Mouse (Mus musculus): ENCODE results near the gene Nexmif. TPM values are rescaled to one million over a fixed set of nuclear protein-coding genes. Genes with fewer than 3 reads are reported as not detected.
"Not testable (repeated sequence)": the region's sequence is repeated elsewhere in the genome, so short reads cannot be mapped to it uniquely, and the experiment has no call there.

Nexmif gene
- polyA plus RNA-seq, 1 experiment from 2014 or later: 3.1 TPM

- no peaks in the 10 kb centered on the region for H3K4me1 ChIP-seq (ENCODE audit: control insufficient read depth, insufficient read depth, low read length)
- no peaks in the 10 kb centered on the region for H3K27me3 ChIP-seq (replicated peaks; ENCODE audit: control insufficient read depth, insufficient read depth, low read length)
- no peak overlapping the region for H3K4me3 ChIP-seq (ENCODE audit: low read depth, low read length)
- WGBS: 31% methylated on average over 1 of the region's 1 CpGs
- H3K27ac ChIP-seq (replicated peaks; ENCODE audit: low read depth, low read length): no peak overlapping the region
- no peak overlapping the region for H3K9ac ChIP-seq (ENCODE audit: low read depth, low read length)
- DNase-seq (ENCODE audit: low spot score) (no peak), ATAC-seq (ENCODE audit: low read depth) (no peak)
- H3K36me3 ChIP-seq (ENCODE audit: control insufficient read depth, insufficient read depth, low read length): no peaks in the 10 kb centered on the region
- H3K9me3 ChIP-seq (ENCODE audit: control insufficient read depth, low read length): no peaks in the 10 kb centered on the region
- H3K4me2 ChIP-seq (ENCODE audit: low read depth, low read length): no peak overlapping the region
These were observed 50.9 kb downstream of the Nexmif start for GRCm38 (mm10) chrX:104150072-104150471.

- H3K4me2 ChIP-seq (ENCODE audit: low read depth, low read length): not testable (repeated sequence)
- 76% methylated on average over 5 of the region's 5 CpGs for WGBS
These were observed 85.7 kb downstream of the Nexmif start for GRCm38 (mm10) chrX:104115266-104115665.

GRCm38 (mm10) chrX:104114596-104114995, 86.4 kb downstream of the Nexmif start:
- Histone ChIP-seq H3K9me3 (ENCODE audit: control insufficient read depth, low read length) (no peaks in the 10 kb centered on the region), H3K4me2 (ENCODE audit: low read depth, low read length) (no peak overlapping the region), H3K27me3 (replicated peaks; ENCODE audit: control insufficient read depth, insufficient read depth, low read length) (no peaks in the 10 kb centered on the region), H3K9ac (ENCODE audit: low read depth, low read length) (no peak overlapping the region), H3K4me3 (ENCODE audit: low read depth, low read length) (no peak overlapping the region), H3K27ac (replicated peaks; ENCODE audit: low read depth, low read length) (no peak overlapping the region), H3K4me1 (ENCODE audit: control insufficient read depth, insufficient read depth, low read length) (no peaks in the 10 kb centered on the region), H3K36me3 (ENCODE audit: control insufficient read depth, insufficient read depth, low read length) (no peaks in the 10 kb centered on the region)
- 60% methylated on average over 4 of the region's 4 CpGs for WGBS
- no peak for DNase-seq (ENCODE audit: low spot score)
- no peak for ATAC-seq (ENCODE audit: low read depth)

More at GRCm38 (mm10) chrX:104115266-104115665, 85.7 kb downstream of the Nexmif start:
- not testable (repeated sequence) for DNase-seq (ENCODE audit: low spot score); H3K27me3 ChIP-seq (replicated peaks; ENCODE audit: control insufficient read depth, insufficient read depth, low read length); H3K9me3 ChIP-seq (ENCODE audit: control insufficient read depth, low read length); H3K4me1 ChIP-seq (ENCODE audit: control insufficient read depth, insufficient read depth, low read length); H3K9ac ChIP-seq (ENCODE audit: low read depth, low read length); H3K27ac ChIP-seq (replicated peaks; ENCODE audit: low read depth, low read length); ATAC-seq (ENCODE audit: low read depth); H3K36me3 ChIP-seq (ENCODE audit: control insufficient read depth, insufficient read depth, low read length); H3K4me3 ChIP-seq (ENCODE audit: low read depth, low read length)

- ATAC-seq (ENCODE audit: low read depth) (no peak), DNase-seq (ENCODE audit: low spot score) (no peak)
- Histone ChIP-seq H3K9ac (ENCODE audit: low read depth, low read length) (no peak overlapping the region), H3K4me2 (ENCODE audit: low read depth, low read length) (no peak overlapping the region), H3K27me3 (replicated peaks; ENCODE audit: control insufficient read depth, insufficient read depth, low read length) (no peaks in the 10 kb centered on the region; the same call in 1 of the 2 replicates), H3K4me3 (ENCODE audit: low read depth, low read length) (no peak overlapping the region), H3K27ac (replicated peaks; ENCODE audit: low read depth, low read length) (no peak overlapping the region), H3K9me3 (ENCODE audit: control insufficient read depth, low read length) (0 out of 2 replicates have a peak, but pooled peaks cover 3% of the 10 kb centered on the region), H3K36me3 (ENCODE audit: control insufficient read depth, insufficient read depth, low read length) (no peaks in the 10 kb centered on the region), H3K4me1 (ENCODE audit: control insufficient read depth, insufficient read depth, low read length) (no peaks in the 10 kb centered on the region)
- WGBS: 55% methylated on average over 2 of the region's 2 CpGs
These were observed 146.1 kb downstream of the Nexmif start for GRCm38 (mm10) chrX:104054848-104055247.

- DNase-seq (ENCODE audit: low spot score) (no peak), ATAC-seq (ENCODE audit: low read depth) (no peak)
- Histone ChIP-seq H3K9me3 (ENCODE audit: control insufficient read depth, low read length) (no peaks in the 10 kb centered on the region), H3K4me1 (ENCODE audit: control insufficient read depth, insufficient read depth, low read length) (no peaks in the 10 kb centered on the region), H3K9ac (ENCODE audit: low read depth, low read length) (no peak overlapping the region), H3K4me2 (ENCODE audit: low read depth, low read length) (no peak overlapping the region), H3K27ac (replicated peaks; ENCODE audit: low read depth, low read length) (no peak overlapping the region), H3K4me3 (ENCODE audit: low read depth, low read length) (no peak overlapping the region), H3K36me3 (ENCODE audit: control insufficient read depth, insufficient read depth, low read length) (no peaks in the 10 kb centered on the region), H3K27me3 (replicated peaks; ENCODE audit: control insufficient read depth, insufficient read depth, low read length) (peaks cover 15% of the 10 kb centered on the region)
These were observed 160.7 kb downstream of the Nexmif start for GRCm38 (mm10) chrX:104040276-104040675.

GRCm38 (mm10) chrX:104033843-104034242, 167.1 kb downstream of the Nexmif start:
- no peak for DNase-seq (ENCODE audit: low spot score)
- WGBS: 80% methylated on average over 5 of the region's 5 CpGs
- Histone ChIP-seq H3K4me2 (ENCODE audit: low read depth, low read length) (no peak overlapping the region), H3K9ac (ENCODE audit: low read depth, low read length) (no peak overlapping the region), H3K9me3 (ENCODE audit: control insufficient read depth, low read length) (no peaks in the 10 kb centered on the region), H3K4me3 (ENCODE audit: low read depth, low read length) (no peak overlapping the region), H3K4me1 (ENCODE audit: control insufficient read depth, insufficient read depth, low read length) (no peaks in the 10 kb centered on the region), H3K27me3 (replicated peaks; ENCODE audit: control insufficient read depth, insufficient read depth, low read length) (0 out of 2 replicates have a peak, but pooled peaks cover 3% of the 10 kb centered on the region), H3K27ac (replicated peaks; ENCODE audit: low read depth, low read length) (no peak overlapping the region), H3K36me3 (ENCODE audit: control insufficient read depth, insufficient read depth, low read length) (no peaks in the 10 kb centered on the region)
- no peak for ATAC-seq (ENCODE audit: low read depth)

- H3K4me2 ChIP-seq (ENCODE audit: low read depth, low read length): no peak overlapping the region
- H3K36me3 ChIP-seq (ENCODE audit: control insufficient read depth, insufficient read depth, low read length): no peaks in the 10 kb centered on the region
- no peak overlapping the region for H3K9ac ChIP-seq (ENCODE audit: low read depth, low read length)
- H3K4me3 ChIP-seq (ENCODE audit: low read depth, low read length): no peak overlapping the region
- H3K4me1 ChIP-seq (ENCODE audit: control insufficient read depth, insufficient read depth, low read length): no peaks in the 10 kb centered on the region
- WGBS: 46% methylated on average over 4 of the region's 4 CpGs
- DNase-seq (ENCODE audit: low spot score) (no peak), ATAC-seq (ENCODE audit: low read depth) (no peak)
- no peak overlapping the region for H3K27ac ChIP-seq (replicated peaks; ENCODE audit: low read depth, low read length)
- 0 out of 2 replicates have a peak, but pooled peaks cover 6% of the 10 kb centered on the region for H3K27me3 ChIP-seq (replicated peaks; ENCODE audit: control insufficient read depth, insufficient read depth, low read length)
- no peaks in the 10 kb centered on the region for H3K9me3 ChIP-seq (ENCODE audit: control insufficient read depth, low read length)
These were observed 168.2 kb downstream of the Nexmif start for GRCm38 (mm10) chrX:104032756-104033155.

MicroRNAs encoded within 50 kb of the gene (microRNA counts, 519-probe panel; counts per million panel counts)
- 2,036 counts per million, percentile 20 among the panel's probes with 10 or more counts for microRNA mmu-miR-672

Small RNA genes lying within 50 kb of the gene (microRNA-seq; reads per million reads assigned to microRNA genes)
- gene Gm24993 (ENCODE audit: borderline number of aligned reads): not detected
- 151 reads per million, percentile 56 among the genes with 10 or more reads in this experiment for gene Mir672 (ENCODE audit: borderline number of aligned reads)

Other genes starting within 250 kb of the Nexmif start
- 30.6 and 34.7 TPM in 2 replicates for gene Rlim, start 219.9 kb downstream of the Nexmif start, polyA plus RNA-seq (2014; fragmentation: Nextera tagmentation; extraction: Ambion mirVana)
- gene Abcb7, start 212.7 kb upstream of the Nexmif start, polyA plus RNA-seq (2014; fragmentation: Nextera tagmentation; extraction: Ambion mirVana): 9.4 and 9.7 TPM in 2 replicates